9 mouse cellular contexts compared by ENCODE assay signal in genomic region chr8:120883369-120883768, GRCm38 (mm10).
DNase-seq lines count a peak whose midpoint lies in the region; ATAC-seq and TF ChIP-seq lines count a peak whose summit lies in the region.
"Had no signal": no experiment of that assay in that cellular context is flagged by ENCODE, and none has a peak within 500 bp of the region (broad histone marks: within the 10 kb centered on the region; RNA-seq: fewer than 3 reads in every experiment).

No protein-coding gene starts in this region.

- TF ChIP-seq CTCF in midbrain, postnatal 0 days (IDR thresholded peaks at IDR 0.05), result no peak

- peaks cover 100% of the 10 kb centered on the region for H3K27me3 ChIP-seq in forebrain, embryonic 10.5 days (ENCODE audit: poor library complexity, severe bottlenecking)
- H3K27me3 ChIP-seq in forebrain, embryonic 14.5 days (replicated peaks; ENCODE audit: control insufficient read depth, insufficient read depth, low read length), result peaks cover 66% of the 10 kb centered on the region
- H3K27me3 ChIP-seq in midbrain, embryonic 10.5 days (ENCODE audit: low read depth, poor library complexity, severe bottlenecking), result peaks cover 98% of the 10 kb centered on the region
- H3K27me3 ChIP-seq in midbrain, postnatal 0 days (ENCODE audit: insufficient read depth, low read length), result peaks cover 62% of the 10 kb centered on the region
- H3K27me3 ChIP-seq in midbrain, embryonic 12.5 days, result peaks cover 95% of the 10 kb centered on the region

- H3K4me1 ChIP-seq in forebrain, embryonic 10.5 days, result peaks cover 16% of the 10 kb centered on the region
- no peaks in the 10 kb centered on the region for H3K4me1 ChIP-seq in forebrain, embryonic 14.5 days (ENCODE audit: control insufficient read depth, insufficient read depth, low read length)
- H3K4me1 ChIP-seq in midbrain, embryonic 10.5 days, result peaks cover 11% of the 10 kb centered on the region
- H3K4me1 ChIP-seq in midbrain, postnatal 0 days (ENCODE audit: insufficient read depth, low read length), result no peaks in the 10 kb centered on the region
- H3K4me1 ChIP-seq in midbrain, embryonic 12.5 days, result peaks cover 3% of the 10 kb centered on the region; the same call in 1 of the 2 replicates

- no peaks in the 10 kb centered on the region for H3K36me3 ChIP-seq in forebrain, embryonic 10.5 days (replicated peaks)
- no peaks in the 10 kb centered on the region for H3K36me3 ChIP-seq in forebrain, embryonic 14.5 days (ENCODE audit: control insufficient read depth, insufficient read depth, low read length)
- H3K36me3 ChIP-seq in midbrain, embryonic 10.5 days, result no peaks in the 10 kb centered on the region
- no peaks in the 10 kb centered on the region for H3K36me3 ChIP-seq in midbrain, postnatal 0 days (ENCODE audit: insufficient read depth, low read length)
- H3K36me3 ChIP-seq in midbrain, embryonic 12.5 days, result no peaks in the 10 kb centered on the region

- ATAC-seq in forebrain, embryonic 14.5 days, result no peak
- no peak for ATAC-seq in midbrain, postnatal 0 days (ENCODE audit: low FRiP score)
- no peak for ATAC-seq in midbrain, embryonic 12.5 days (ENCODE audit: low FRiP score, low read depth)

- 2% methylated on average over 25 of the region's 25 CpGs for WGBS in forebrain, embryonic 10.5 days
- 3% methylated on average over 25 of the region's 25 CpGs for WGBS in forebrain, embryonic 14.5 days
- 3% methylated on average over 25 of the region's 25 CpGs for WGBS in midbrain, embryonic 10.5 days
- 6% methylated on average over 25 of the region's 25 CpGs for WGBS in midbrain, postnatal 0 days
- WGBS in midbrain, embryonic 12.5 days, result 3% methylated on average over 25 of the region's 25 CpGs

- peak overlapping the region; percentile 26 for H3K4me3 ChIP-seq in forebrain, embryonic 10.5 days
- no peak overlapping the region for H3K4me3 ChIP-seq in forebrain, embryonic 14.5 days (ENCODE audit: low read depth, low read length)
- H3K4me3 ChIP-seq in midbrain, embryonic 10.5 days, result peak overlapping the region; percentile 35
- no peak overlapping the region for H3K4me3 ChIP-seq in midbrain, postnatal 0 days (ENCODE audit: low read depth, low read length)
- H3K4me3 ChIP-seq in midbrain, embryonic 12.5 days, result 0 out of 2 replicates have a peak overlapping the region, but pooled peaks have one; percentile 12
- H3K4me3 ChIP-seq: erythroblast, embryonic 14.5 days had no signal

- H3K27ac ChIP-seq in forebrain, embryonic 10.5 days, result no peak overlapping the region
- H3K27ac ChIP-seq in forebrain, embryonic 14.5 days (ENCODE audit: low read depth, low read length), result no peak overlapping the region
- no peak overlapping the region for H3K27ac ChIP-seq in midbrain, embryonic 10.5 days (replicated peaks)
- no peak overlapping the region for H3K27ac ChIP-seq in midbrain, postnatal 0 days (ENCODE audit: low read depth, low read length)
- no peak overlapping the region for H3K27ac ChIP-seq in midbrain, embryonic 12.5 days (replicated peaks)

- peak; percentile 37 for DNase-seq in forebrain, embryonic 10.5 days (ENCODE audit: extremely low spot score, low spot score)
- DNase-seq in forebrain, embryonic 14.5 days (ENCODE audit: low spot score), result no peak
- DNase-seq in midbrain, embryonic 10.5 days (ENCODE audit: low spot score), result peak; percentile 50
- no peak for DNase-seq in midbrain, postnatal 0 days (ENCODE audit: low spot score)
- no peak for DNase-seq in urinary bladder, postnatal 25 days (ENCODE audit: low spot score)
- DNase-seq in layer of hippocampus, adult 9-10 months (ENCODE audit: low spot score), result no peak
- DNase-seq in frontal cortex, postnatal 10 days (ENCODE audit: low spot score in 2 of 2), result no peak

- no peak overlapping the region for H3K9ac ChIP-seq in forebrain, embryonic 14.5 days (ENCODE audit: low read length)
- no peak overlapping the region for H3K9ac ChIP-seq in midbrain, postnatal 0 days (replicated peaks; ENCODE audit: low read length, poor library complexity, severe bottlenecking)
- no peak overlapping the region for H3K9ac ChIP-seq in midbrain, embryonic 12.5 days (replicated peaks)

- no peak overlapping the region for H3K4me2 ChIP-seq in forebrain, embryonic 14.5 days (ENCODE audit: low read length)
- H3K4me2 ChIP-seq in midbrain, postnatal 0 days (ENCODE audit: low read depth, low read length, poor library complexity, severe bottlenecking), result no peak overlapping the region
- peak overlapping the region; percentile 34 for H3K4me2 ChIP-seq in midbrain, embryonic 12.5 days (replicated peaks)

- H3K9me3 ChIP-seq in forebrain, embryonic 10.5 days, result no peaks in the 10 kb centered on the region
- H3K9me3 ChIP-seq in forebrain, embryonic 14.5 days (replicated peaks; ENCODE audit: control insufficient read depth, low read length), result no peaks in the 10 kb centered on the region
- H3K9me3 ChIP-seq in midbrain, embryonic 10.5 days (replicated peaks), result no peaks in the 10 kb centered on the region
- no peaks in the 10 kb centered on the region for H3K9me3 ChIP-seq in midbrain, postnatal 0 days (ENCODE audit: low read length)
- no peaks in the 10 kb centered on the region for H3K9me3 ChIP-seq in midbrain, embryonic 12.5 days

Comparison
In these comparisons a context has a peak if more than half of its experiments do, and no peak if none do; other contexts are left out.
1. DNase-seq: peak in forebrain, embryonic 10.5 days (single experiment) and midbrain, embryonic 10.5 days (single experiment); none in forebrain, embryonic 14.5 days (single experiment), midbrain, postnatal 0 days (single experiment), urinary bladder, postnatal 25 days (single experiment), layer of hippocampus, adult 9-10 months (single experiment) and frontal cortex, postnatal 10 days (0 of 2).
2. H3K4me3 ChIP-seq: peak in forebrain, embryonic 10.5 days (single experiment), midbrain, embryonic 10.5 days (single experiment) and midbrain, embryonic 12.5 days (single experiment); none in forebrain, embryonic 14.5 days (single experiment) and midbrain, postnatal 0 days (single experiment).